Mouse (Mus musculus) megakaryocyte, embryonic 14.5 days (primary cell): ENCODE results near the gene Myl9.

ENCODE experiments used
- FLI1 ChIP-seq: IDR thresholded peaks from 2 replicates; pipeline ENCODE4 v1.6.1; 2012; ENCODE audit warnings: low read length, inconsistent platforms, mixed read lengths
- GATA1 ChIP-seq: IDR thresholded peaks from 3 replicates; pipeline ENCODE4 v1.6.1; 2012; ENCODE audit warnings: mixed read lengths, low read length, inconsistent platforms, borderline replicate concordance

- TF ChIP-seq GATA1 (no peak), FLI1 (no peak)
These were observed 34.4 kb downstream of the Myl9 start for GRCm38 (mm10) chr2:156809579-156809978.
